Mouse (Mus musculus) urinary bladder, postnatal 36 days (tissue): ENCODE measurements around the gene Dlg2.

Experiments
- DNase-seq, 2 experiments: peaks; one replicate each; pipeline ENCODE4 v3.0.0; 2022; ENCODE audit warnings: low spot score in 2 of 2, mixed read lengths in 1 of 2

Gene Dlg2

GRCm38 (mm10) chr7:91440326-91440725, 963.9 kb downstream of the Dlg2 start:
- no peak for DNase-seq

DNA sequence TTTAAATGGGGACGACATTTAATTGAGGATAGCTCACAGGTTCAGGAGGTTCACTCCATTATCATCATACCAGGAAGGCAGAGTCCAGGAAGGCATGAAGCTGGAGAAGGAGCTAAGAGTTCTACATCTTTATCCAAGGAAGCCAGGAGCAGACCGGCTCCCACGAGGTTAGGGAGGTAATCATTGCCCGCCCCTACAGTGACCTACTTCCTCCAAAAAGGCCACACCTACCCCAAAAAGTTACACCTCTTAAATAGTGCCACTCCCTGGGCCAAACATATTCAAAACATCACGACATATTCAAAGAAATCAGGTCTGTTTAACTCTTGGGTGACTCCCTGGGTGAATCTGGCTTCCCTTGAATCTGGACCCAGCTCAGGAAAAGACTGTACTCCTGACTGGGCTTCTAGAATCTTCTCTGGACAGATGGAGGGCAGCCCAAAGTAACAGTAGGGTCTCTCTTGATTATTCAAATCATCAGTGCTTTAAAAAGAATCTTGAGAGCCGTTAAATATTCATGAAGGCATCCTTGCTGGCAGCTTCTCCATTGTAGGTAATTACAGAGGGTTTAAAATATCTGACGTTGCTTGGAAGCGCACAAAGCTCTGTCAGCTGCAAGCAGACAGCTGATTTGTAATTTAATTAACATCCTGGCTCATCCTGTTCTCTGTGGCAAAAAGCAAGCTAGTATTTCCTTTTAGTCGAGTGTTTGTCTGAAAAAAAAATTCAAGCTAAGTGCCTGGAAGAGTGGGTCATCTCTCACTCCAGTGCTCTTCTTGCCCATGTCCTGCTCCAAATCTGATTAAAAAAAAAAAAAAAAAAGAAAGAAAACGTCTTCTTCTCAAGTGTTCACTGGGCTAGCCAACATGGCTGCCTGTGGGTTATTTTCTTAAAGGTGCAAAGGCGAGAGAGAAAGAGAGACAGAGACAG, 966.2 kb downstream of the Dlg2 start:
- DNase-seq: no peak

GRCm38 (mm10) chr7:91443377-91443714, 966.9 kb downstream of the Dlg2 start:
- DNase-seq: no peak

GRCm38 (mm10) chr7:91443913-91444312, 967.4 kb downstream of the Dlg2 start:
- DNase-seq: no peak

GRCm38 (mm10) chr7:91444728-91445127, 968.3 kb downstream of the Dlg2 start:
- DNase-seq: no peak

GRCm38 (mm10) chr7:91456796-91457195, 980.3 kb downstream of the Dlg2 start:
- DNase-seq: no peak

GRCm38 (mm10) chr7:91457207-91457606, 980.7 kb downstream of the Dlg2 start:
- peak; percentile 15 to 27 for DNase-seq

GRCm38 (mm10) chr7:91461352-91461751, 984.9 kb downstream of the Dlg2 start:
- no peak for DNase-seq

- no peak for DNase-seq
These were observed 986.8 kb downstream of the Dlg2 start for GRCm38 (mm10) chr7:91463256-91463655.

DNA sequence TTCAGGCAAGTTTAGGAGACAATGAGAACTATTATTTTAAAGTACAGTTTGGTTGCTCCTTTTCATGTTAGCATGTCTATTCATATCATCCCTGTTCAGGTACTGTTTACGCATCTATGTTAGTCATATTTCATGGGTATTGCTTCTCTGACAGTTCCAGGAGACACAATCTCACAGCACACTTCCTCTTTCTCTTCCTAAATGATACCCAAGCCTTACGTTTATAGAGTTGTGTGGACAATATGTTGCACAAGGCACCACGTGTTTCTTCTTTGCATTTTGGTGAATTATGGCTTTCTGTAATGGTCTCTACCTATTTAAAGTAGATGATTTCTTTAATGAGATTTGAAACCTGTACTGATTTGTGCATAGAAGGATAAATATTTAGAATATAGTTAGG, 990.6 kb downstream of the Dlg2 start:
- no peak for DNase-seq

DNA sequence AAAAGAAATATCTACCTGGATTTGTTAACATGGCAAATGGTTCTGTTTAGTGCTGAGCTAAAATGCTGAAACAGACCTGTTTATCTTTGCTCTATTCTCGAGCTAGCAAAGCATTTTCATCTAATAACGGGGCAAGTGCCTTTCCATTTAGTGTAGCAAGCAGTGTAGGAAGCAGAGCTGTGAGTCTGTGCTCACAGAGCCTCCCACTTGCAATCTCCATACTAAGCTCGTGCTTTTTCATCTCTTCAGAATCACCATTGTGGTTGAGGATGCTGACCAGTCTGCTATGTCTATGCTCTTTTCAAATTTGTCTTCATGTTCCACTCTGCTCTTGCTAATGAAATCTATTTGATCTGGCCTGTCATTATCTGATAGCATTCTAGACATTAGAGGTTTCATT, 1002.7 kb downstream of the Dlg2 start:
- no peak for DNase-seq

DNA sequence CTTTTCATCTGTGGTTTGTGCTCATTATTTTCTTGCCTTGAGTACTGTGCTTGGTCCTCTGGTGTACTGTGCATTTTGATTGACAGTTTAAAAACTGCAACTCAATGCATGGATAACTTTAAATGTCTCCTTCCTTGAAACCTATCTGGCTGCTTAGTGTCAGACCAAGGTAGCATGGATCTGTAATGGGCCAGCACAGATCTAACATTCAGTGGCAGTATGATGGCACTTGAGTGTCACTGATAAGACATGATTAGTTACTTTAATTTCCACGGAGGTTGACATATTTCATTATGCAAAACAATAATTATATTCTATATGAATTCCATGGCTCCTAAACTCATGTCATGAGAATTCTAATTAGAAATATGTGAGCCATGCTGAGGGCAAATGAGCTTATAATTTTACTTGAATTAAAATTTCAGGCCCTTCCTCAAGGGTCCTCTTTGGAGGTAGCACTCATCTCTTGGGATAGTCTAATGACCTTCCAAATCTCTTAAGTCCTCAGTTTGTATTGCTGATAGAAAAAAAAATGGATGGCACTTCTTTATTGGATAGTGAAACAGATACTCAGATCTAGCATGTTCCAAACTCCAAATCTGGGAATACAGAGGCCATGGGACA, 1005.2 kb downstream of the Dlg2 start:
- no peak for DNase-seq

DNA sequence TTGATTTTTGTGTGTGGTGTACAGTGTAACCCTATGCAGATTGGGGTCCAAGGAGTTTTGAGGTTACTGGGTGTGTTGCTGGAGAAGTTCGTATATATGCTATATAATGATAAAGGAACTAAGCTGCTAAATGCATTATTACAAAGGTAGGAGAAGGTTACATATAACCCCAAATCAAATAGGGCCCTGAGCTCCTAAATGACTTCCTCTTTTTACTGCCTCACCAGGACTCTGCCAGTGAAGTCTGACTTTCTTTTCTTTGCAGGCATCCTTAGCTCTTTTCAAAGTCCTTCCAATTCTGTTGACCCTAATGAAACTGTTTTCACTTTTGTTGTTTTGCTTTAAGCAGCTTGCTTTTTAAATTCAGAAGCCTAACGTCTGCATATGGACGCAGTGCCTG, 1016.8 kb downstream of the Dlg2 start:
- DNase-seq: no peak

DNA sequence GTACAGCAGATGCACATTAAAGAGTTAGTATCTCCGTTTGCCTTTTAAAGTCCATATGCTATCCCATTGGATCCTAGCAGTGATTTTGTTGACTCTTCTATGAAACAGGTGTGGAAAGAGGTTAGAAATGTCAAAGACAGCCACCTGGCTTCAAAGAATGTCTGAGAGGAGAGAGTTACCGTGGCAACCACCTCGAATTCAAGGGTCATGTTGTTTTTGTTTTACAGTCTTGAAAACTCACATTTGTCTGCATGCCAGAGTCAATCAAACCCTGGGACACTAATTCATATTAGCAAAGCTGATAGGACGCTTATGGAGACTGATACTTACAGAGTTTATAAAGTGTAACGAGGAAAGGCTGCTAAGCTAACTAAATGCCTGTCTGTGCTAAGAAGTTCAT, 1019.1 kb downstream of the Dlg2 start:
- no peak for DNase-seq

DNA sequence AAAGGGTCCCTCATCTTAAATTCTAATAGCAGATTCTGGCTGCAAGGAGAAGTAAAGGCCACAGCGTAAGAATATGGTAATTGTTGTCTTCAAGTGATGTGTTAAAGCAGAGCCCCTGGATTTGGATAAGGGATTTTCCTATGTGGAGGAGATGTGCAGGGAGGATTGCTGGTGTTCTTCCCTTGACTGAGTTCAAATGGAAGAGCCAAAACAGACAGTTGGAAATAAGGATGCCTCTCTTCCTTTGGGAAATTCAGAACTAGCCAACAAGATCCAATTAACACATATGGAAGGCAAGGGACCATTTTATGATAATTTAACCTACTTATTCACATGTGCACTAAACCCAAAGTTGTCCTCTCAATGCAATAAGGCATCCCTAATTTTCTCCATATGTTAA, 1034.6 kb downstream of the Dlg2 start:
- no peak for DNase-seq

- no peak for DNase-seq
These were observed 1038.0 kb downstream of the Dlg2 start for GRCm38 (mm10) chr7:91514445-91514844.

DNA sequence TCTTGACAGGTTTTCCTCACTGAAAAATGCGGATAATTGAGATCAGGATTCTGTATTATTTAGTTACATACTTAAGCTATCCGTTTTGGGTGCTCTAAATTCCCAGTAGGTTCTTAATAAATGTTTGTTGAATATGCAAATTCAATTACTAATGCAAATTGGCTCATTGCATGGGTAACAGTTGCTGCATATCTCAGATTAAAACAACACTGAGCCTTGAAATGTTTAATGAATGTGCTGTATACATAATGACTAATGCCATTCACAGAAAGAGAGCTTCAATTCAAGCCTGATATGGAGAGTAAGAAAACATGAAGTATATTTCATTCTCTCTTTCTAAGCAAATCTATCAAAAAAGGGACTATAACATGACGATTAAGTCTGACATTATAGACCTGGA, 1039.8 kb downstream of the Dlg2 start:
- DNase-seq: no peak

- no peak for DNase-seq
These were observed 1049.4 kb downstream of the Dlg2 start for GRCm38 (mm10) chr7:91525859-91526258.

GRCm38 (mm10) chr7:91542597-91543285, 1066.3 kb downstream of the Dlg2 start:
- peak in 1 of 2 experiments; percentile 13 for DNase-seq

DNA sequence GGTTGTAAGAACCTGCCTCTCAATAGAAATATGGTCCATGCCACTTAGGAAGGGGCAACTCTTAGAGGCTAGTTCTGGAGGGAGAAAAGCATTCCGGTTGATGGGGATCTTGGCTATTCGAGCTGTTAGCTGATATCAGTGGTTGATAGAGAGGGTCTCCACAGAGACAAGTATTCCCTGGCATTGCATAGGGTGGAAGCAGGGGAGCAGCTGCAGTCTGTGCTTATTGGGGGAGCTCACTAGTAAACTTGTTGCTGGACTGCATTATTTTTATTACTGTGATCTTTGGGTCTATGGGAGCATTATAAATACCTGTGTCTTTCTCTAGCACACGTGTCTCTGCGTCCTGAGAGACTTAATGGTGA, 1066.8 kb downstream of the Dlg2 start:
- no peak for DNase-seq

DNA sequence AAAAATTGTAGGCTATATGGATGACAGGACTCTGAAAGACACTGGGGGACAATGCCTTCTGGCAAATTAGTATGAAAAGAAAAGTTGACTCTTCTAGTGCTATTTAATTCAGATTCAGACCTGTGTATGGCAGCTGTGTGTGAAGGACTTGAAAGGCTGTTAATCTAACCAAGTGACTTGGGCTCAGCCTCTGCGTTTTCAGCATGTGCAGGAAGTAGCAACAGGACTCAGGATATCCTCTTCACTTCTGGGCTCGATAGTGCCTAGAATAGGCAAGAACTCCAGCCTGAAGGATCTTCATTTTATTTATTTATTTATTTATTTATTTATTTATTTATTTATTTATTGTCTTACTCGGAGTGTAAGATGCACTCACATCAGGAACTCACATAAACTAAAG, 1068.1 kb downstream of the Dlg2 start:
- no peak for DNase-seq

- DNase-seq: no peak
These were observed 1072.3 kb downstream of the Dlg2 start for GRCm38 (mm10) chr7:91548796-91549195.

DNA sequence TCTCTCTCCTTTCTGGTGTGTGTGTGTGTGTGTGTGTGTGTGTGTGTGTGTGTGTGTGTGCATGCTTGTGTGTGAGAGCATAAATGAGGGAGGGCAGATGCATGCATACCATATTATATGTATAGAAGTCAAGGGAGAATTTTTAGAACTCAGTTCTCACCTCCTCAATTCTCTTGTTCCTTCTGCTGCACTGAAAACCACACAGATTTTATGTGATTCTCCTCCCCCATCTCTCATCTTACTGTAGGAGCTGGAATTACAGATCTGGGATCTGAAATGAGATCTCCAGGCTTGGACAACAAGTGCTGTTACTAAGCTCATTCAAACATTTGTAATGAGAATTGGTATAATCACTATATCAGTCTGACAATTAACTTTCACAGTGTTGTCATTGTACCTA, 1081.1 kb downstream of the Dlg2 start:
- no peak for DNase-seq
